Mouse (Mus musculus) lung, embryonic 14.5 days (tissue): ENCODE results near the gene Gsto1. TPM values are rescaled to one million over a fixed set of nuclear protein-coding genes. Genes with fewer than 3 reads are reported as not detected.

Experiments
- ATAC-seq: fragments of 200-750 bp; cut with Nextera tagmentation; 2 replicates; pipeline ENCODE4 v1.8.0; 2017; ENCODE audit warnings: mild to moderate bottlenecking, moderate TSS enrichment, moderate library complexity; ENCODE audit not compliant: insufficient read depth
- DNase-seq: peaks from one replicate; pipeline ENCODE4 v3.0.0-alpha.2; 2015
- H3K27ac ChIP-seq: fragments of 300-500 bp; sonication (generic); 2 replicates; pipeline ENCODE4 v1.5.1; 2014; ENCODE audit warnings: low read depth, mild to moderate bottlenecking, moderate library complexity
- H3K27me3 ChIP-seq: fragments of 300-500 bp; sonication (generic); 2 replicates; pipeline ENCODE4 v1.6.1; 2014; ENCODE audit warnings: low read length, control low read depth; ENCODE audit not compliant: insufficient read depth
- H3K36me3 ChIP-seq: fragments of 300-500 bp; sonication (generic); 2 replicates; pipeline ENCODE4 v1.6.1; 2014; ENCODE audit warnings: control low read depth; ENCODE audit not compliant: insufficient read depth
- H3K4me1 ChIP-seq: fragments of 300-500 bp; sonication (generic); 2 replicates; pipeline ENCODE4 v1.6.1; 2014; ENCODE audit warnings: antibody characterized with exemption, control low read depth; ENCODE audit not compliant: insufficient read depth
- H3K4me2 ChIP-seq: fragments of 300-500 bp; sonication (generic); 2 replicates; pipeline ENCODE4 v1.6.1; 2014; ENCODE audit warnings: mild to moderate bottlenecking
- H3K4me3 ChIP-seq: fragments of 300-500 bp; sonication (generic); 2 replicates; pipeline ENCODE4 v1.5.1; 2014; ENCODE audit warnings: low read depth, low read length
- H3K9ac ChIP-seq: fragments of 300-500 bp; sonication (generic); 2 replicates; pipeline ENCODE4 v1.6.1; 2014
- H3K9me3 ChIP-seq: fragments of 300-500 bp; sonication (generic); 2 replicates; pipeline ENCODE4 v1.6.1; 2016; ENCODE audit warnings: low read depth, low read length, control low read depth
- CTCF ChIP-seq: IDR thresholded peaks from 2 replicates; pipeline ENCODE4 v1.5.1; 2016; ENCODE audit warnings: antibody characterized with exemption, low read depth
- WGBS: fragments of 180-500 bp; shearing (Covaris S2); extraction: QIAGEN DNeasy Blood & Tissue Kit; methylation state at CpG from one replicate; pipeline ENCODE4 v1.1.7; 2014; 5-methylcytosine and 5-hydroxymethylcytosine counted together
- polyA plus RNA-seq: library from polyadenylated mRNA; unstranded; fragments of >200 nt; fragmentation: Nextera tagmentation; extraction: Ambion mirVana; gene quantifications from 2 replicates; pipeline ENCODE4 v1.2.1, GENCODE M21; 2014

Gene Gsto1
- polyA plus RNA-seq, 1 experiment from 2014 or later = 80.5 TPM

DNA sequence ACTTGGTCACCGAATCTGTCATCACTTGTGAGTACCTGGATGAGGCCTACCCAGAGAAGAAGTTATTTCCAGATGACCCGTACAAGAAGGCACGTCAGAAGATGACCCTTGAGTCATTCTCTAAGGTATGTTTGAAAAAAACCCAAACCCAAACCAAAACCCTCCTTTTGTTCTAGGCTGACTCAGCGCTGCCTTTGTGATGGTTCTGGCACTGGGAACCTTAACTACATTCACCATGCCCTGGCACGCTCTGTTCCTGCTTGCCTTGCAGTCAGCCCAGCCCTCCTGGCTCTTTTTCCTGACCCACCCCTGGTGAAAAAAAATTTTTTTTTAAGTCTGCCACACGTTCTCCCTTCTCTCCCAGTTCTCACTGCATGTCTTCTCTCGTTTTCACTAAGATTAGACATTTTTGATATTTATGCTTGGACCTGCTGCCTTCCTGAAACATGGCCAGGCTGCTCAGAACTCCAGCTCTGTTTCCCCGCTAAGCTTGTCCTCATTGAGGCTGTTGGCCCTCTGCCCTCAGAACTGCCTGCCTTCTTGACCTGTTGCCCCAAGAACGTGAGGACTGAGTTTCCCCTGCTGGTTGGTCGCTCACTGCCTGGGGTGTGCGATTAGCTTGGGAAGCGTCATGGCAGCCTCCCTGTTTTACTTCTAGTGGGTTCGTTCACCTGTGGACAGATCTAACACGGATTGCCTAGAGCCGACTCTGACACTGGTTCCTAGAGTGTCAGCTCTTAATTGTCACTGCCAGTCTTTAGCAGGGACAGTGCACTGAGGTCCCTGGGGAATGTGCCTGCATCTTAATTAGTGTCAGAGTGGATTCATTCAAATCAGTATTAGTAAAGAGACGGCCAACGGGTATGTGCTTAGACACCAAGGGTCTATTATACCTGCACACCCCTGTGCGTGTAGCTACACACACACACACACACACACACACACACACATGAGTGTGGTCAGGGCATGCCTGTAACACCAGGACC is 3.5 kb downstream of the Gsto1 start:
- H3K4me3 ChIP-seq = no peak overlapping the region
- H3K36me3 ChIP-seq = peaks cover 20% of the 10 kb centered on the region; the same call in 1 of the 2 replicates
- ATAC-seq (no peak), DNase-seq (peak; percentile 53)
- no peak for TF ChIP-seq CTCF
- H3K4me2 ChIP-seq = no peak overlapping the region
- no peaks in the 10 kb centered on the region for H3K27me3 ChIP-seq
- H3K27ac ChIP-seq = no peak overlapping the region
- WGBS = 67% methylated on average over 18 of the region's 18 CpGs
- peaks cover 11% of the 10 kb centered on the region for H3K4me1 ChIP-seq
- no peaks in the 10 kb centered on the region for H3K9me3 ChIP-seq
- no peak overlapping the region for H3K9ac ChIP-seq

DNA sequence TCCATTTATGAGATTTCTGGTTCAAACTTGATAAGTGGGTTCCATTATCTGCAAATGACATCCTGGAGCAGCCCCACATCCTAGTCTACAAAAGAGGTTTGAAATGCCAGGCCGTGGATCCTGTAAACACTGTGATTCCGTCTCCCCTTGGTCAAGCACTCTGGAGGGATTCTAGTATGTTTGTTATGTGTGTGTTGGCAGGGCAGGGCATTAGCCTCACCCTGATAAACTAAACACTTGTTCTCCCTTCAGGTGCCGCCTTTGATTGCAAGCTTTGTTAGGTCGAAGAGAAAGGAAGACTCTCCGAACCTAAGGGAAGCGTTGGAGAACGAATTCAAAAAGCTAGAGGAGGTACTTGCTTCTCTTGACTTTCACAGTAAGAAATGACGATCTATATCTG is 4.4 kb downstream of the Gsto1 start:
- 80% methylated on average over 8 of the region's 8 CpGs for WGBS
- H3K9ac ChIP-seq = no peak overlapping the region
- no peak for DNase-seq

DNA sequence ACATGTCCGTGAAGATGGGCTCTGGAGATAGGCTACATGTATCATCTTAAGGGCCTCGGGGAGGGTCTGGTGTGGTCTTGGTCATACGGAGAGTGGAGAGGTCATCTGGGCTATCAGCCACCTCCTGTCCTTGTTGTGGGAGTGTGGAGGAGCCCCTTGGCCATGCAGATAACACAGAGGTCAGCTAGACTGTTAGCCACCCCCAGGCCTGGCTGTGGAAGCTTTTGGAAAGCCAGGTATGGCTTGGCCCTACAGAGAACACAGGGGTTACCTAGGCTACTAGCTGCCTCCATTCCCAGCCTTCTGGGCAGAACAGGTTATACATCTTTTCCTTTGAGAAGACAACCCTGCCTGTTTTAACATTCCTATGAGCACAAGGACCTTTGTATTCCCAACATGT is 7.8 kb downstream of the Gsto1 start:
- Histone ChIP-seq H3K27ac (no peak overlapping the region), H3K4me1 (peaks cover 3% of the 10 kb centered on the region; the same call in 1 of the 2 replicates), H3K4me3 (no peak overlapping the region), H3K9ac (no peak overlapping the region), H3K36me3 (peaks cover 20% of the 10 kb centered on the region; the same call in 1 of the 2 replicates), H3K4me2 (no peak overlapping the region), H3K27me3 (no peaks in the 10 kb centered on the region), H3K9me3 (no peaks in the 10 kb centered on the region)
- ATAC-seq (no peak), DNase-seq (no peak)
- WGBS = 90% methylated on average over 3 of the region's 3 CpGs
- TF ChIP-seq CTCF = no peak

More for the DNA sequence above, 4.4 kb downstream of the Gsto1 start:
- no peak for ATAC-seq
- Histone ChIP-seq H3K9me3 (no peaks in the 10 kb centered on the region), H3K4me1 (peaks cover 8% of the 10 kb centered on the region), H3K27ac (no peak overlapping the region), H3K4me2 (no peak overlapping the region), H3K27me3 (no peaks in the 10 kb centered on the region), H3K36me3 (peaks cover 20% of the 10 kb centered on the region; the same call in 1 of the 2 replicates), H3K4me3 (no peak overlapping the region)
- TF ChIP-seq CTCF = no peak

DNA sequence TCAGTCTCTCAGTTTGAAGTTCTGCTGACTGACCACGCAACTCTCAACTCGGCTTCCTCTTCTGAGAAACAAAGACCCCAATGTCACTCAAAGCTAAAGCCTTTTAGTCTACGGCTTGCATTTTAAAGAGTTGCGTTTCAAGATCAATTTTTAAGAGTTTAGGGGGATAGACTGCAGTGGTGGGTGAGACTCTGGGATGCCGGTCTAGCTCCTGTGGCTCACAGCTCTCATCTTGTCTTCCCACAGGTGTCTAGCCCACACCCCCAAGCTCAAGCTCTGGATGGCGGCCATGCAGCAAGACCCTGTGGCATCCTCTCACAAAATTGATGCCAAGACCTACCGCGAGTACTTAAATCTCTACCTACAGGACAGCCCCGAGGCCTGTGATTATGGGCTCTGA is 9.3 kb downstream of the Gsto1 start:
- WGBS = 93% methylated on average over 9 of the region's 9 CpGs
- TF ChIP-seq CTCF = no peak
- no peak for ATAC-seq
- Histone ChIP-seq H3K27me3 (no peaks in the 10 kb centered on the region), H3K4me2 (no peak overlapping the region), H3K36me3 (peaks cover 16% of the 10 kb centered on the region; the same call in 1 of the 2 replicates), H3K4me3 (no peak overlapping the region), H3K9me3 (no peaks in the 10 kb centered on the region), H3K27ac (no peak overlapping the region), H3K4me1 (peaks cover 3% of the 10 kb centered on the region; the same call in 1 of the 2 replicates), H3K9ac (no peak overlapping the region)
- no peak for DNase-seq

DNA sequence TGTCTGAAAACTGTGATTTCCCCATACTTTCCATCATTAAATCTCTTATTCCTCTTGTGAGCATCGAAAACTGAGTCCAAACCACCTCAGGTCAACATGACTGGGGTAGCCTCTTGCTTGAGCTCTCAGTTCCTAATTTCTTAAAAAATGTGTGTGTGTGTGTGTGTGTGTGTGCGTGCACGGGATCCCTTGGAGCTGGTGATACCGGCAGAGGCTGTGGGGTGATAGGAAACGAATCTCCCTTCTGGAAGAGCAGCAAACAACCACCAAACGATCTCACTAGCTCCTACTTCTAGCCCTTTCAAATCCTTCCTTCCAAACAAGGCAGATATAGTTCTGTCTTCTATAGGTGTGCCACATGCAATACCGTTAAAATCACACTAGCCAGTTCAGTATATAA is 10.0 kb downstream of the Gsto1 start:
- no peak for ATAC-seq
- WGBS = 76% methylated on average over 7 of the region's 7 CpGs

DNA sequence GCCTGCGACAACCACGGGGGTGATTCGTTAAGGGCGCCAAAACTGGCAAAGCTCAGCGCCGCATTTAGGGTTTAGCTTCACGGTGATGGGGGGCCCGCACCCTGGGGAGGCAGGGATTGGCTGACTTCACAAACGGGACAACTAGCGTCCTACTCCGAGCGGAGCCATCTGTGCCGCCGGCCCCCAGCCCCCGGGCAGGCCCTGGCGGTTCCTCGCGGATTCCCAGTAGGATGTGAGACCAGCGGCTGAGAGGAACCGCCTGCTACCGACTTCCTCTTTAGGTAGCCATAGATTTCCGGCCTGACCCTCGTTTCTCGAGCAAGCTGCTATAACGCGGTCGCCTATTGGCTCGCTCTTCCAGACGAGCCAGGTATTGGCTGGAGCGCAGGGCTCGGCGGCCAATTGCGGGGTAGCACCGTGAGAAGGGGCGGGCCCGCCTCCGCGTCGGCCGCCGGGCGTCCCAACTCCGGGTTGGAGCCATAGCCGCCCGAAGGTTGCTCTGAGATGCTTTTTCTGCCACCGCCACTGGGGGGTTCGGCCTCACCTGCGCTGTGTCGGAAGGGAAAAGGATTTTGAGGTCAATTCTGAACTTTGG is 10.7 kb downstream of the Gsto1 start, which contains the start of gene Gsto2:
Gsto2 (plus strand) TSS at position 182 of the 595 bp plus-strand sequence.
- Histone ChIP-seq H3K4me2 (peak within 1 kb of the TSS; percentile 75), H3K27ac (peak within 1 kb of the TSS; percentile 81; the same call in 1 of the 2 replicates), H3K36me3 (peaks cover 4% of the 10 kb centered on the region; the same call in 1 of the 2 replicates), H3K27me3 (no peaks in the 10 kb centered on the region), H3K9me3 (no peaks in the 10 kb centered on the region), H3K9ac (peak within 1 kb of the TSS; percentile 73), H3K4me1 (peaks cover 3% of the 10 kb centered on the region; the same call in 1 of the 2 replicates), H3K4me3 (peak within 1 kb of the TSS; percentile 57)
- ATAC-seq = peak; percentile 100
- peak; percentile 99 for DNase-seq
- TF ChIP-seq CTCF = peak; percentile 66
- under 1% methylated on average over 49 of the region's 49 CpGs for WGBS

More for the DNA sequence above, 10.0 kb downstream of the Gsto1 start:
- DNase-seq = no peak
- Histone ChIP-seq H3K36me3 (peaks cover 9% of the 10 kb centered on the region; the same call in 1 of the 2 replicates), H3K4me1 (peaks cover 3% of the 10 kb centered on the region; the same call in 1 of the 2 replicates), H3K27ac (0 out of 2 replicates have a peak overlapping the region, but pooled peaks have one; percentile 81), H3K9ac (no peak overlapping the region), H3K9me3 (no peaks in the 10 kb centered on the region), H3K4me3 (peak overlapping the region; percentile 57), H3K4me2 (peak overlapping the region; percentile 75), H3K27me3 (no peaks in the 10 kb centered on the region)
- TF ChIP-seq CTCF = no peak
